Mouse (Mus musculus) neural tube, embryonic 13.5 days (tissue): ENCODE data around the gene Wwox. TPM values are rescaled to one million over a fixed set of nuclear protein-coding genes. Genes with fewer than 3 reads are reported as not detected.
A peak's percentile ranks its signal among the peaks of the same experiment; 100 is the strongest.

Source experiments
- ATAC-seq: fragments of 200-750 bp; cut with Nextera tagmentation; 2 replicates; pipeline ENCODE4 v1.8.0; 2017; ENCODE audit warnings: low read depth, mild to moderate bottlenecking, moderate TSS enrichment, moderate library complexity
- H3K27ac ChIP-seq: fragments of 300-500 bp; sonication (generic); replicated peaks from 2 replicates; pipeline ENCODE4 v1.5.1; 2015; ENCODE audit warnings: moderate library complexity, mild to moderate bottlenecking, inconsistent platforms
- H3K27me3 ChIP-seq: fragments of 300-500 bp; sonication (generic); 2 replicates; pipeline ENCODE4 v1.6.1; 2015; ENCODE audit warnings: mild to moderate bottlenecking, inconsistent platforms
- H3K36me3 ChIP-seq: fragments of 300-500 bp; sonication (generic); 2 replicates; pipeline ENCODE4 v1.6.1; 2015; ENCODE audit warnings: mild to moderate bottlenecking, inconsistent platforms
- H3K4me1 ChIP-seq: fragments of 300-500 bp; sonication (generic); replicated peaks from 2 replicates; pipeline ENCODE4 v1.6.1; 2015; ENCODE audit warnings: inconsistent platforms
- H3K4me2 ChIP-seq: fragments of 300-500 bp; sonication (generic); 2 replicates; pipeline ENCODE4 v1.6.1; 2015; ENCODE audit warnings: inconsistent platforms, mild to moderate bottlenecking, moderate library complexity
- H3K4me3 ChIP-seq: fragments of 300-500 bp; sonication (generic); 2 replicates; pipeline ENCODE4 v1.5.1; 2015; ENCODE audit warnings: mild to moderate bottlenecking, inconsistent platforms
- H3K9ac ChIP-seq: fragments of 300-500 bp; sonication (generic); 2 replicates; pipeline ENCODE4 v1.6.1; 2015; ENCODE audit warnings: moderate library complexity, mild to moderate bottlenecking, inconsistent platforms
- H3K9me3 ChIP-seq: fragments of 300-500 bp; sonication (generic); 2 replicates; pipeline ENCODE4 v1.6.1; 2016; ENCODE audit warnings: inconsistent platforms
- WGBS: fragments of 180-500 bp; shearing (Covaris S2); methylation state at CpG from one replicate; pipeline ENCODE4 v1.1.7; 2015; 5-methylcytosine and 5-hydroxymethylcytosine counted together
- polyA plus RNA-seq: library from polyadenylated mRNA; unstranded; fragments of >200 nt; fragmentation: Nextera tagmentation; extraction: Ambion mirVana; gene quantifications from 2 replicates; pipeline ENCODE4 v1.2.1, GENCODE M21; 2015

Gene Wwox
- polyA plus RNA-seq, 1 experiment from 2014 or later: 12.8 TPM

GRCm38 (mm10) chr8:114554966-114555365 is 115.5 kb downstream of the Wwox start:
- ATAC-seq: no peak
- H3K4me2 ChIP-seq: no peak overlapping the region
- no peaks in the 10 kb centered on the region for H3K9me3 ChIP-seq
- H3K27me3 ChIP-seq: no peaks in the 10 kb centered on the region
- H3K27ac ChIP-seq: no peak overlapping the region
- no peak overlapping the region for H3K4me3 ChIP-seq
- WGBS: 83% methylated on average over 15 of the region's 15 CpGs
- no peaks in the 10 kb centered on the region for H3K36me3 ChIP-seq
- H3K9ac ChIP-seq: no peak overlapping the region
- peaks cover 20% of the 10 kb centered on the region for H3K4me1 ChIP-seq

GRCm38 (mm10) chr8:114555491-114556202 is 116.2 kb downstream of the Wwox start:
- no peaks in the 10 kb centered on the region for H3K27me3 ChIP-seq
- peaks cover 20% of the 10 kb centered on the region for H3K4me1 ChIP-seq
- H3K27ac ChIP-seq: no peak overlapping the region
- H3K9ac ChIP-seq: no peak overlapping the region
- H3K4me3 ChIP-seq: no peak overlapping the region
- H3K9me3 ChIP-seq: no peaks in the 10 kb centered on the region
- no peak overlapping the region for H3K4me2 ChIP-seq
- no peak for ATAC-seq
- 89% methylated on average over 6 of the region's 6 CpGs for WGBS
- no peaks in the 10 kb centered on the region for H3K36me3 ChIP-seq

- WGBS: 91% methylated on average over 8 of the region's 8 CpGs
These were observed 121.7 kb downstream of the Wwox start for GRCm38 (mm10) chr8:114561191-114561590.

GRCm38 (mm10) chr8:114562486-114562885 is 123.0 kb downstream of the Wwox start:
- ATAC-seq: no peak
- Histone ChIP-seq H3K27me3 (no peaks in the 10 kb centered on the region), H3K4me2 (no peak overlapping the region), H3K36me3 (no peaks in the 10 kb centered on the region), H3K27ac (no peak overlapping the region), H3K4me3 (no peak overlapping the region), H3K4me1 (peaks cover 20% of the 10 kb centered on the region), H3K9ac (no peak overlapping the region), H3K9me3 (no peaks in the 10 kb centered on the region)
- WGBS: 62% methylated on average over 13 of the region's 13 CpGs

More at GRCm38 (mm10) chr8:114561191-114561590, 121.7 kb downstream of the Wwox start:
- Histone ChIP-seq H3K9ac (no peak overlapping the region), H3K27ac (no peak overlapping the region), H3K4me2 (no peak overlapping the region), H3K9me3 (no peaks in the 10 kb centered on the region), H3K4me1 (peaks cover 20% of the 10 kb centered on the region), H3K4me3 (no peak overlapping the region), H3K36me3 (no peaks in the 10 kb centered on the region), H3K27me3 (no peaks in the 10 kb centered on the region)
- no peak for ATAC-seq

- Histone ChIP-seq H3K9ac (no peak overlapping the region), H3K27me3 (no peaks in the 10 kb centered on the region), H3K9me3 (no peaks in the 10 kb centered on the region), H3K4me1 (peaks cover 20% of the 10 kb centered on the region), H3K36me3 (no peaks in the 10 kb centered on the region), H3K27ac (no peak overlapping the region), H3K4me2 (no peak overlapping the region), H3K4me3 (no peak overlapping the region)
- WGBS: 83% methylated on average over 7 of the region's 7 CpGs
- ATAC-seq: no peak
These were observed 123.9 kb downstream of the Wwox start for GRCm38 (mm10) chr8:114563361-114563760.

- Histone ChIP-seq H3K36me3 (no peaks in the 10 kb centered on the region), H3K4me2 (no peak overlapping the region), H3K9me3 (no peaks in the 10 kb centered on the region), H3K27me3 (no peaks in the 10 kb centered on the region), H3K27ac (no peak overlapping the region), H3K4me3 (no peak overlapping the region), H3K4me1 (peaks cover 18% of the 10 kb centered on the region), H3K9ac (no peak overlapping the region)
- 61% methylated on average over 6 of the region's 6 CpGs for WGBS
- no peak for ATAC-seq
These were observed 124.6 kb downstream of the Wwox start for GRCm38 (mm10) chr8:114564036-114564435.

- no peak for ATAC-seq
- H3K4me3 ChIP-seq: no peak overlapping the region
- H3K9me3 ChIP-seq: no peaks in the 10 kb centered on the region
- 0 out of 2 replicates have a peak, but pooled peaks cover 4% of the 10 kb centered on the region for H3K4me1 ChIP-seq
- no peaks in the 10 kb centered on the region for H3K36me3 ChIP-seq
- H3K27ac ChIP-seq: no peak overlapping the region
- H3K4me2 ChIP-seq: no peak overlapping the region
- WGBS: 81% methylated on average over 16 of the region's 16 CpGs
- no peaks in the 10 kb centered on the region for H3K27me3 ChIP-seq
- H3K9ac ChIP-seq: no peak overlapping the region
These were observed 129.2 kb downstream of the Wwox start for GRCm38 (mm10) chr8:114568531-114569166.

GRCm38 (mm10) chr8:114573014-114573746 is 133.7 kb downstream of the Wwox start:
- ATAC-seq: no peak
- Histone ChIP-seq H3K27me3 (no peaks in the 10 kb centered on the region), H3K4me3 (no peak overlapping the region), H3K36me3 (no peaks in the 10 kb centered on the region), H3K27ac (no peak overlapping the region), H3K4me2 (no peak overlapping the region), H3K9me3 (no peaks in the 10 kb centered on the region), H3K9ac (no peak overlapping the region), H3K4me1 (0 out of 2 replicates have a peak, but pooled peaks cover 9% of the 10 kb centered on the region)
- 73% methylated on average over 4 of the region's 4 CpGs for WGBS

- H3K4me2 ChIP-seq: no peak overlapping the region
- H3K4me3 ChIP-seq: no peak overlapping the region
- H3K36me3 ChIP-seq: no peaks in the 10 kb centered on the region
- no peak overlapping the region for H3K9ac ChIP-seq
- H3K4me1 ChIP-seq: 0 out of 2 replicates have a peak, but pooled peaks cover 9% of the 10 kb centered on the region
- no peak overlapping the region for H3K27ac ChIP-seq
- no peak for ATAC-seq
- H3K27me3 ChIP-seq: no peaks in the 10 kb centered on the region
- 80% methylated on average over 8 of the region's 8 CpGs for WGBS
- H3K9me3 ChIP-seq: no peaks in the 10 kb centered on the region
These were observed 134.3 kb downstream of the Wwox start for GRCm38 (mm10) chr8:114573747-114574093.

- Histone ChIP-seq H3K4me1 (0 out of 2 replicates have a peak, but pooled peaks cover 6% of the 10 kb centered on the region), H3K9ac (no peak overlapping the region), H3K4me3 (no peak overlapping the region), H3K27me3 (no peaks in the 10 kb centered on the region), H3K9me3 (no peaks in the 10 kb centered on the region), H3K27ac (no peak overlapping the region), H3K36me3 (no peaks in the 10 kb centered on the region), H3K4me2 (no peak overlapping the region)
- WGBS: 78% methylated on average over 10 of the region's 10 CpGs
- no peak for ATAC-seq
These were observed 139.8 kb downstream of the Wwox start for GRCm38 (mm10) chr8:114579292-114579691.

GRCm38 (mm10) chr8:114580684-114581083 is 141.2 kb downstream of the Wwox start:
- 0 out of 2 replicates have a peak, but pooled peaks cover 6% of the 10 kb centered on the region for H3K4me1 ChIP-seq
- no peak overlapping the region for H3K27ac ChIP-seq
- WGBS: 57% methylated on average over 1 of the region's 1 CpGs
- H3K27me3 ChIP-seq: no peaks in the 10 kb centered on the region
- H3K4me3 ChIP-seq: no peak overlapping the region
- no peak for ATAC-seq
- no peak overlapping the region for H3K4me2 ChIP-seq
- H3K9me3 ChIP-seq: no peaks in the 10 kb centered on the region
- no peaks in the 10 kb centered on the region for H3K36me3 ChIP-seq
- no peak overlapping the region for H3K9ac ChIP-seq

GRCm38 (mm10) chr8:114590336-114590867 is 150.9 kb downstream of the Wwox start:
- Histone ChIP-seq H3K4me1 (peaks cover 55% of the 10 kb centered on the region), H3K4me3 (no peak overlapping the region), H3K27ac (peak overlapping the region; percentile 82; the same call in 1 of the 2 replicates), H3K9ac (no peak overlapping the region), H3K4me2 (no peak overlapping the region), H3K36me3 (no peaks in the 10 kb centered on the region), H3K27me3 (no peaks in the 10 kb centered on the region; the same call in 1 of the 2 replicates), H3K9me3 (no peaks in the 10 kb centered on the region)
- 45% methylated on average over 12 of the region's 12 CpGs for WGBS
- ATAC-seq: no peak
